21 mouse cellular contexts compared by ENCODE assay signal in genomic region chr12:26393291-26393690, GRCm38 (mm10). TPM values are rescaled to one million over a fixed set of nuclear protein-coding genes. Genes with fewer than 3 reads are reported as not detected.
"Had no signal": no experiment of that assay in that cellular context is flagged by ENCODE, and none has a peak within 500 bp of the region (broad histone marks: within the 10 kb centered on the region; RNA-seq: fewer than 3 reads in every experiment).

No protein-coding gene starts in this region.

- DNase-seq: kidney, adult 2 months; kidney, postnatal 10 days; kidney, postnatal 36 days; left cerebral cortex, postnatal 4 days; liver; lung, adult 18-20 months; lung, postnatal 10 days; lung, postnatal 36 days; right cerebral cortex, postnatal 14 days; spleen, adult 18-20 months; thymus, postnatal 25 days had no signal

- H3K27me3 ChIP-seq: liver, embryonic 15.5 days; lung, embryonic 15.5 days; midbrain, embryonic 13.5 days; stomach, embryonic 15.5 days had no signal

- H3K27ac ChIP-seq: liver, embryonic 12.5 days; liver, embryonic 15.5 days; lung, embryonic 15.5 days; midbrain, embryonic 10.5 days; midbrain, embryonic 13.5 days; stomach, embryonic 15.5 days had no signal

- H3K9ac ChIP-seq: liver, embryonic 12.5 days; liver, embryonic 15.5 days; lung, embryonic 15.5 days; midbrain, embryonic 13.5 days; stomach, embryonic 15.5 days had no signal

- H3K9me3 ChIP-seq: liver, embryonic 12.5 days; liver, embryonic 15.5 days; lung, embryonic 15.5 days; megakaryocyte, embryonic 14.5 days; midbrain, embryonic 10.5 days; midbrain, embryonic 13.5 days; stomach, embryonic 15.5 days had no signal

- H3K4me3 ChIP-seq: liver, embryonic 12.5 days; liver, embryonic 15.5 days; lung, embryonic 15.5 days; megakaryocyte, embryonic 14.5 days; midbrain, embryonic 10.5 days; midbrain, embryonic 13.5 days; myocyte; stomach, embryonic 15.5 days had no signal

- ATAC-seq: intestine, postnatal 0 days; liver, embryonic 12.5 days; midbrain, embryonic 13.5 days; midbrain, embryonic 16.5 days had no signal

- H3K36me3 ChIP-seq: liver, embryonic 12.5 days; liver, embryonic 15.5 days; stomach, embryonic 15.5 days had no signal

- H3K4me2 ChIP-seq: liver, embryonic 12.5 days; liver, embryonic 15.5 days; lung, embryonic 15.5 days; midbrain, embryonic 13.5 days; stomach, embryonic 15.5 days had no signal

- H3K4me1 ChIP-seq: liver, embryonic 12.5 days; liver, embryonic 15.5 days; megakaryocyte, embryonic 14.5 days; midbrain, embryonic 10.5 days; stomach, embryonic 15.5 days had no signal

RNA-seq across cellular contexts. Expression of gene Rnf144a, which starts 21.8 kb away (rescaled TPM):
- polyA plus RNA-seq: myocyte had no signal
